Mouse (Mus musculus) G1E (cell line): ENCODE measurements at regions not wholly inside any gene's neighbourhood (a gene's known extent, or its start where the extent isn't known, plus 50 kb on each side); places are given as distances from the start of the nearest gene placed in this dataset.

Experiments used
- ATAC-seq: 2 replicates; pipeline ENCODE4 v1.8.0; 2016; ENCODE audit warnings: mild to moderate bottlenecking; ENCODE audit not compliant: insufficient number of reproducible peaks, poor library complexity, low FRiP score, severe bottlenecking; ENCODE audit errors: extremely low read depth
- DNase-seq: peaks from one replicate; pipeline ENCODE4 v3.0.0; 2012; ENCODE audit warnings: low spot score
- H3K27me3 ChIP-seq: 2 replicates; pipeline ENCODE4 v1.6.1; 2012; ENCODE audit warnings: mild to moderate bottlenecking, low read length, inconsistent platforms; ENCODE audit not compliant: insufficient read depth
- H3K36me3 ChIP-seq: replicated peaks from 2 replicates; pipeline ENCODE3; 2012; ENCODE audit warnings: mild to moderate bottlenecking, inconsistent platforms
- H3K4me1 ChIP-seq: 2 replicates; pipeline ENCODE4 v1.6.1; 2012; ENCODE audit warnings: low read depth, low read length, inconsistent platforms, mixed read lengths; ENCODE audit not compliant: insufficient read depth
- H3K4me3 ChIP-seq: 2 replicates; pipeline ENCODE4 v1.5.1; 2012; ENCODE audit warnings: low read depth, mild to moderate bottlenecking, inconsistent platforms, low read length, moderate library complexity, mixed read lengths
- H3K9me3 ChIP-seq: replicated peaks from 2 replicates; pipeline ENCODE4 v1.6.1; 2012; ENCODE audit warnings: inconsistent platforms
- CTCF ChIP-seq: IDR thresholded peaks from 2 replicates; pipeline ENCODE4 v1.5.1; 2012; ENCODE audit warnings: low read depth, low read length, inconsistent platforms, mixed read lengths
- GATA1 ChIP-seq: IDR thresholded peaks from 2 replicates; pipeline ENCODE4 v1.6.1; 2012; ENCODE audit warnings: borderline replicate concordance, low read length, inconsistent platforms, mixed read lengths
- GATA2 ChIP-seq: IDR thresholded peaks from 2 replicates; pipeline ENCODE4 v1.6.1; 2012; ENCODE audit warnings: low read depth, low read length, inconsistent platforms, borderline replicate concordance
- POLR2AphosphoS5 ChIP-seq: IDR thresholded peaks from 2 replicates; pipeline ENCODE4 v1.6.1; 2012; ENCODE audit warnings: low read depth, low read length, inconsistent platforms; ENCODE audit not compliant: insufficient replicate concordance
- TAL1 ChIP-seq: conservative IDR thresholded peaks from 2 replicates; pipeline ENCODE4 v1.6.1; 2012; ENCODE audit warnings: low read depth, low read length, inconsistent platforms, mixed read lengths

DNA sequence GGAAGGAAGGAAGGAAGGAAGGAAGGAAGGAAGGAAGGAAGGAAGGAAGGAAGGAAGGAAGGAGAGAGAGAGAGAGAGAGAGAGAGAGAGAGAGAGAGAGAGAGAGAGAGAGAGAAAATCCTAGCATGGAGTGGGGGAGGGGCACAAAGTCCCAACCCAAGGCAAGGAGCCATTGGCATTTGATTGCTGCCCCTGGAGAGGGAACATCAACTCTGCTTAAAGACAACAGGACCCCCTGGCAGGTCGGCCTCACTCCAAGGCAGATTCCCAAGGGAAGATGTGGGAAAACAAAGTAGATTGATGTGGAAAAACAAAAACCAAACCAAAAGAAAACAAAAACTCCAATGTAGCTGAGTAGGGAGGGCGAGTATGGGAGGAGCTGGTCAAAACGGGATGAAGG, 49.9 kb upstream of the Fzd10 start:
- DNase-seq = no peak
- no peak for ATAC-seq
- Histone ChIP-seq H3K9me3 (peaks cover 62% of the 10 kb centered on the region), H3K4me3 (no peak overlapping the region), H3K4me1 (no peaks in the 10 kb centered on the region), H3K27me3 (no peaks in the 10 kb centered on the region), H3K36me3 (no peaks in the 10 kb centered on the region)
- TF ChIP-seq TAL1 = no peak
- no peak for TF ChIP-seq GATA2
- no peak for TF ChIP-seq GATA1
- TF ChIP-seq CTCF = no peak
- no peak for TF ChIP-seq POLR2AphosphoS5

- H3K36me3 ChIP-seq = no peaks in the 10 kb centered on the region
- DNase-seq (no peak), ATAC-seq (no peak)
- peaks cover 60% of the 10 kb centered on the region for H3K9me3 ChIP-seq
- no peaks in the 10 kb centered on the region for H3K4me1 ChIP-seq
- TF ChIP-seq GATA1 = no peak
- no peak overlapping the region for H3K4me3 ChIP-seq
- H3K27me3 ChIP-seq = no peaks in the 10 kb centered on the region
These were observed 50.8 kb upstream of the Fzd10 start for GRCm38 (mm10) chr5:128549811-128550210.

DNA sequence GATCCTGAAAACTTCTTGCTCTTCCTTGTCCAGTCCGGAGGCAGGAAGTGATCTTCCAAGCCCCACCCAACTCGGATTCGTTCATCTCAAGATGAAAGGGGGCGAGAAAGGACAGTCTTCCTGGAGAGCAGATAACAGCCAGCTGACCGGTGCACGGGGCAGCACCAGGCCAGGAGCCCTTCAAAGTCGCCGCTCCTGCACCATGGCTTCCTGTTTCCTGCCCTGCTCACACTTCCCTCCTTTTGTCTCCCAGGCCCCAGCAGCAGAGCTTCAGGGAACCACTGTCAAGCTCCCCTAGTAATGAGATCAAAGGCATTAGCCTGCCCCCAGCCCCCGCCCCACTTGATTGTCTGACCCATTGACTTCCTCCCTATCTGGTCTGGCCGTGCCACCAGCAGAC, 58.6 kb upstream of the Fzd10 start:
- Histone ChIP-seq H3K4me3 (no peak overlapping the region), H3K9me3 (peaks cover 62% of the 10 kb centered on the region), H3K36me3 (no peaks in the 10 kb centered on the region), H3K4me1 (no peaks in the 10 kb centered on the region), H3K27me3 (no peaks in the 10 kb centered on the region)
- no peak for ATAC-seq
- DNase-seq = no peak
- no peak for TF ChIP-seq GATA2
- no peak for TF ChIP-seq GATA1
- no peak for TF ChIP-seq POLR2AphosphoS5
- TF ChIP-seq TAL1 = no peak
- no peak for TF ChIP-seq CTCF

GRCm38 (mm10) chr5:128538646-128539045, 62.0 kb upstream of the Fzd10 start:
- H3K9me3 ChIP-seq = peaks cover 70% of the 10 kb centered on the region
- no peaks in the 10 kb centered on the region for H3K27me3 ChIP-seq
- no peak overlapping the region for H3K4me3 ChIP-seq
- no peak for DNase-seq
- TF ChIP-seq TAL1 (no peak), CTCF (no peak), POLR2AphosphoS5 (no peak), GATA2 (no peak), GATA1 (no peak)
- ATAC-seq = no peak
- H3K36me3 ChIP-seq = no peaks in the 10 kb centered on the region
- no peaks in the 10 kb centered on the region for H3K4me1 ChIP-seq

- Histone ChIP-seq H3K36me3 (no peaks in the 10 kb centered on the region), H3K4me3 (no peak overlapping the region), H3K27me3 (no peaks in the 10 kb centered on the region), H3K4me1 (no peaks in the 10 kb centered on the region), H3K9me3 (peaks cover 68% of the 10 kb centered on the region)
- TF ChIP-seq TAL1 (no peak), GATA2 (no peak), GATA1 (no peak), POLR2AphosphoS5 (no peak), CTCF (no peak)
- no peak for DNase-seq
- no peak for ATAC-seq
These were observed 63.4 kb upstream of the Fzd10 start for GRCm38 (mm10) chr5:128537218-128537617.

GRCm38 (mm10) chr5:128536393-128536792, 64.3 kb upstream of the Fzd10 start:
- Histone ChIP-seq H3K4me3 (no peak overlapping the region), H3K9me3 (peaks cover 64% of the 10 kb centered on the region), H3K27me3 (no peaks in the 10 kb centered on the region), H3K4me1 (no peaks in the 10 kb centered on the region), H3K36me3 (no peaks in the 10 kb centered on the region)
- DNase-seq = no peak
- no peak for ATAC-seq
- no peak for TF ChIP-seq TAL1
- no peak for TF ChIP-seq POLR2AphosphoS5
- TF ChIP-seq CTCF = no peak
- no peak for TF ChIP-seq GATA2

GRCm38 (mm10) chr5:128527241-128527640, 73.4 kb upstream of the Fzd10 start:
- H3K27me3 ChIP-seq = no peaks in the 10 kb centered on the region
- no peak for DNase-seq
- no peaks in the 10 kb centered on the region for H3K4me1 ChIP-seq
- no peak for TF ChIP-seq TAL1
- TF ChIP-seq POLR2AphosphoS5 = no peak
- no peak for TF ChIP-seq GATA2
- TF ChIP-seq GATA1 = no peak
- TF ChIP-seq CTCF = no peak
- no peaks in the 10 kb centered on the region for H3K36me3 ChIP-seq
- H3K9me3 ChIP-seq = peaks cover 84% of the 10 kb centered on the region
- no peak for ATAC-seq
- no peak overlapping the region for H3K4me3 ChIP-seq
